Mouse (Mus musculus) kidney, postnatal 0 days (tissue): ENCODE data around the gene Ntrk2. TPM values are rescaled to one million over a fixed set of nuclear protein-coding genes. Genes with fewer than 3 reads are reported as not detected.

Experiments
- ATAC-seq: fragments of 200-750 bp; cut with Nextera tagmentation; replicated peaks from 2 replicates; pipeline ENCODE4 v1.8.0; 2017; ENCODE audit warnings: low read depth, moderate number of reproducible peaks, moderate TSS enrichment, moderate library complexity; ENCODE audit not compliant: low FRiP score
- DNase-seq: peaks from one replicate; pipeline ENCODE4 v3.0.0-alpha.2; 2016; ENCODE audit warnings: low spot score
- H3K27ac ChIP-seq: fragments of 300-500 bp; sonication (generic); 2 replicates; pipeline ENCODE4 v1.5.1; 2014; ENCODE audit warnings: mild to moderate bottlenecking
- H3K27me3 ChIP-seq: fragments of 300-500 bp; sonication (generic); 2 replicates; pipeline ENCODE4 v1.6.1; 2014; ENCODE audit warnings: low read length, mixed read lengths; ENCODE audit not compliant: insufficient read depth
- H3K36me3 ChIP-seq: fragments of 300-500 bp; sonication (generic); 2 replicates; pipeline ENCODE4 v1.6.1; 2014; ENCODE audit warnings: low read length, mixed read lengths; ENCODE audit not compliant: insufficient read depth
- H3K4me1 ChIP-seq: fragments of 300-500 bp; sonication (generic); replicated peaks from 2 replicates; pipeline ENCODE4 v1.6.1; 2014; ENCODE audit warnings: antibody characterized with exemption, low read length, mixed read lengths; ENCODE audit not compliant: insufficient read depth
- H3K4me2 ChIP-seq: fragments of 300-500 bp; sonication (generic); 2 replicates; pipeline ENCODE4 v1.6.1; 2014; ENCODE audit warnings: mild to moderate bottlenecking, low read length, moderate library complexity, mixed read lengths
- H3K4me3 ChIP-seq: fragments of 300-500 bp; sonication (generic); replicated peaks from 2 replicates; pipeline ENCODE4 v1.5.1; 2014; ENCODE audit warnings: low read depth, low read length
- H3K9ac ChIP-seq: fragments of 300-500 bp; sonication (generic); 2 replicates; pipeline ENCODE4 v1.6.1; 2014; ENCODE audit warnings: low read depth, low read length
- H3K9me3 ChIP-seq: fragments of 300-500 bp; sonication (generic); replicated peaks from 2 replicates; pipeline ENCODE4 v1.6.1; 2016; ENCODE audit warnings: low read length, inconsistent platforms, mixed read lengths
- CTCF ChIP-seq: IDR thresholded peaks from 2 replicates; pipeline ENCODE4 v1.5.1; 2016; ENCODE audit warnings: antibody characterized with exemption, low read depth, mild to moderate bottlenecking, moderate library complexity
- WGBS: fragments of 180-500 bp; shearing (Covaris S2); extraction: QIAGEN DNeasy Blood & Tissue Kit; methylation state at CpG from one replicate; pipeline ENCODE4 v1.1.7; 2014; 5-methylcytosine and 5-hydroxymethylcytosine counted together
- polyA plus RNA-seq: library from polyadenylated mRNA; unstranded; fragments of >200 nt; fragmentation: Nextera tagmentation; extraction: Ambion mirVana; gene quantifications from 2 replicates; pipeline ENCODE4 v1.2.1, GENCODE M21; 2015

Ntrk2 gene
- polyA plus RNA-seq, 1 experiment from 2014 or later: 6.0 TPM

DNA sequence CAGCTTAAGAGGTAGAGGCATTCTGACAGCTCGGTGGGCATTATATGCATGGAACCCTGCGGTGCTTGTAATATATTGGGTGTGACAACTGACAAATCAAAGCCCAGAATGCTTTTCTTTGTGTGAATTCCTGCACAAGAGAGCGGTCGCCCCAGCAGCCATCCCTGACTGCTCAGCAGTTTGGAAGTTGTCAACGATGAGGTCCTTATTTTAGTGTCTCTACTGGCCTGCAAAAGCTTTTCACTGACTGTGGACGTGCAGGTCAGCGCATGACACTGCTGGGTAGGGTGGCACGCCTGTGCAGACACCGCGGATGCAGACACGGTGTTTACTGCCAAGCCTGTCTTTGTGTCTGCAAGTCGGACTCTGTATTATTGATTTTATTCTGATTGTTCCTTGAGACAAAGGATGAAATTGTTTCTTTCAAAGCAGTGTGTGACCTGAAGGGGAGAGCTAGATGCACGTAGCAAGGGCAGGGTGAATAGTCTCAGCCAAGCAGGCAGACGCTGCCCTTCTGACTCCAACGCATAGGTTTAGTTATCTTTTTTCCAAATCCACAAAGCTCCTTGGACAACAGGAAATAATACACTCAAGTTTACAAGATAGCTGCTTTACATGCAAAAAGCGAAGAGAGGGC lies 204.6 kb downstream of the Ntrk2 start:
- WGBS: 23% methylated on average over 16 of the region's 16 CpGs
- no peak for DNase-seq
- no peaks in the 10 kb centered on the region for H3K9me3 ChIP-seq
- no peaks in the 10 kb centered on the region for H3K27me3 ChIP-seq
- H3K4me3 ChIP-seq: peak overlapping the region; percentile 13; the same call in 1 of the 2 replicates
- no peak overlapping the region for H3K9ac ChIP-seq
- ATAC-seq: peak; percentile 23; the same call in 1 of the 2 replicates
- peak overlapping the region; percentile 52 for H3K4me2 ChIP-seq
- no peak for TF ChIP-seq CTCF
- H3K36me3 ChIP-seq: no peaks in the 10 kb centered on the region
- no peak overlapping the region for H3K27ac ChIP-seq
- H3K4me1 ChIP-seq: peaks cover 13% of the 10 kb centered on the region

DNA sequence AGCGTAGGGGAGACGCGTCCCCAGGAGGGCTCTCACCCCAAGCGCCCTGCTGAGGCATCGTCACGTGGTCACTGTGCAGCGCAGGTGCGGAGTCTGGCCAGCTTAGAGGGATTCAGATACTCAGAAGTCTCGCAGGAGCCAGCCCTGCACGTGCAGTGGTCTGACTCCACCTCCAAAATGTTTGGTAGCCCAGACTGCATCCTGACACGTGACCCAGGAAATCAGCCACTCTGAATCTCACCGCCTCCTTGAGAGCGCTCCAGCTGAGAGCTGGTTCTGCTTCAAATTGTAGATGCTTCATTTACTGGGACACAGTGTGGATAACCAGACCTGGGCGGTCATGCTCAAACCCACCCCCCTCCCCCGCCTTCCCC lies 205.1 kb downstream of the Ntrk2 start:
- peak overlapping the region; percentile 13; the same call in 1 of the 2 replicates for H3K4me3 ChIP-seq
- H3K4me2 ChIP-seq: peak overlapping the region; percentile 52
- no peaks in the 10 kb centered on the region for H3K9me3 ChIP-seq
- peaks cover 13% of the 10 kb centered on the region for H3K4me1 ChIP-seq
- no peak overlapping the region for H3K9ac ChIP-seq
- no peak for TF ChIP-seq CTCF
- DNase-seq (peak; percentile 79), ATAC-seq (peak; percentile 85)
- no peak overlapping the region for H3K27ac ChIP-seq
- H3K27me3 ChIP-seq: no peaks in the 10 kb centered on the region
- H3K36me3 ChIP-seq: no peaks in the 10 kb centered on the region
- 3% methylated on average over 15 of the region's 15 CpGs for WGBS

DNA sequence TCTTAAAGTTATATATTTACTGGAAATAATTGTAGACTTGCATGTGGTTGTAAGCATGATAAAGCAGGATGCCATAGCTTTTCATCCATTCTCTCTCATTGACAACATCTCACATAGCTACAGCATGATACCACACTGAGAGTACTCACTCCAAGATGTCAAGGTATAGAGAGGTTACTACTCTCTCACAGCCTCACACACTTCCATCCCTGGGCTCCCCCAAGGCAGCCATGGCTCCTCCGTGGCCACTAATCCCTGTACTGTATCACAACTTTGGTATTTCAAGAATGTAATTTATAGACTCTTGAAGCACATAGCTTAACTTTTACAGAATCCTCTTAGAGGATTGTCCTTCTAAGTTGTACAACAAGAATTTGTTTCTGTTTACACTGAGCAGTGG lies 209.0 kb downstream of the Ntrk2 start:
- 22% methylated on average over 1 of the region's 1 CpGs for WGBS
- no peak overlapping the region for H3K27ac ChIP-seq
- no peak for ATAC-seq

DNA sequence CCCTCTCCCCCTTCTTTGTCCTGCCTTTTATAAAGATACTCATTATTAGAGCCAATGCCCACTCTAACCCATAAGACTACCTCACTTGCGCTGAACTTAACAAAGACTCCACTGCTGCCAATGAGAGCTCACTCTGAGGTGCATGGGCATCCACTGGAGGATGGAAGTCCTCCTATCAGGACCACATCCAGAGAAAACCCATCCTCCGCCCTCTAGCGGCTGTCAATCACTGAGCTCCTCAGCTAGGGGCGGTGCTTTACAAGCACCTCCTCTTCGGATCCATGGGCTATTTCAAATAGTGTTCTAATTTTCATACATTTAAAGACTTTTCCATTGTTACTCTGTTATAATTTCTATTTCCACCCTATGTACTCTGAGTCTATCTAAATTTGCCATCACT lies 210.8 kb downstream of the Ntrk2 start:
- Histone ChIP-seq H3K9ac (no peak overlapping the region), H3K27ac (no peak overlapping the region), H3K4me2 (no peak overlapping the region), H3K4me3 (no peak overlapping the region), H3K9me3 (no peaks in the 10 kb centered on the region), H3K36me3 (no peaks in the 10 kb centered on the region), H3K4me1 (no peaks in the 10 kb centered on the region), H3K27me3 (no peaks in the 10 kb centered on the region)
- no peak for DNase-seq
- TF ChIP-seq CTCF: 0 out of 2 replicates have a peak, but pooled peaks have one; percentile 4
- no peak for ATAC-seq
- 68% methylated on average over 5 of the region's 5 CpGs for WGBS

More for the DNA sequence above, 209.0 kb downstream of the Ntrk2 start:
- H3K4me2 ChIP-seq: no peak overlapping the region
- no peaks in the 10 kb centered on the region for H3K36me3 ChIP-seq
- H3K9ac ChIP-seq: no peak overlapping the region
- DNase-seq: peak; percentile 26
- H3K4me1 ChIP-seq: peaks cover 13% of the 10 kb centered on the region
- no peak overlapping the region for H3K4me3 ChIP-seq
- TF ChIP-seq CTCF: no peak
- no peaks in the 10 kb centered on the region for H3K9me3 ChIP-seq
- H3K27me3 ChIP-seq: no peaks in the 10 kb centered on the region

DNA sequence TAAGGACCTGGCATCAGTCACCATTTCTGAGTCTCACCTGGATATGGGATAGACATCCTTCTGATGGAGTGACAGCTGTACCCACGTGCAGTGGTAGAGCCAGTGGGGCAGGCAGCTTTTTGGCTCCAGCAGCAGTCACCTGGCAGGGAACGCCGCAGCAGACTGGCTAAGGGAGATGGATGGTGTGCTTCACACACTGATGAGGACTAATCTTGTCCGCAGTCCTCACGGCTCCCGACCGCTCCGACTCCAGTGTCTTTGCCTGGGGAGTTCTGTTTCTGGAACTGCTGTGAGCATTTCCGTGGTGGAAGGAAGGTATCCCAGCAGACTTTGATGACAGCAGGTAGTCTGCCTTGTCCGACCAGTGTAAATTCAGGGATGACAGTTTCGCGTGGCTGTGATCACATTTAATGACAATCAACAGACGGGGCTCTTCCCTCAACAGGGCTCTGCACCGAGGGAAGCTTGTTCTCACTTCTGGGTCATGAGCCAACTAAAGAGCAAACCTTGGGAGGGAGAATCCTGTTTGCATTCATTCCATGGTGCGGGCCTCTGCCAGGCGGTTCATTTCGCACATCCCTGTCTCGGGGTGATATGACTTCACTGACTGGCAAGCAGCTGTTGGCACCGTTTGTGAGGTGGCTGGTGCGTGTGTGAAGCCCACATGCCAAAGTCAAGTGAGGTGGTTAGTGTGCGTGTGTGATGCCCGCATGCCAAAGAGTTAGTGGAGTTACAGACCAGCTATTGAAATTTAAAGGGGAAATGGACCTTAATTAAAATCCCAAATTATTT lies 216.1 kb downstream of the Ntrk2 start:
- no peaks in the 10 kb centered on the region for H3K9me3 ChIP-seq
- no peak for DNase-seq
- no peak overlapping the region for H3K4me3 ChIP-seq
- no peaks in the 10 kb centered on the region for H3K27me3 ChIP-seq
- no peak for ATAC-seq
- H3K4me2 ChIP-seq: no peak overlapping the region
- H3K27ac ChIP-seq: no peak overlapping the region
- no peak for TF ChIP-seq CTCF
- no peaks in the 10 kb centered on the region for H3K4me1 ChIP-seq
- H3K9ac ChIP-seq: no peak overlapping the region
- WGBS: 87% methylated on average over 22 of the region's 22 CpGs
- H3K36me3 ChIP-seq: no peaks in the 10 kb centered on the region

DNA sequence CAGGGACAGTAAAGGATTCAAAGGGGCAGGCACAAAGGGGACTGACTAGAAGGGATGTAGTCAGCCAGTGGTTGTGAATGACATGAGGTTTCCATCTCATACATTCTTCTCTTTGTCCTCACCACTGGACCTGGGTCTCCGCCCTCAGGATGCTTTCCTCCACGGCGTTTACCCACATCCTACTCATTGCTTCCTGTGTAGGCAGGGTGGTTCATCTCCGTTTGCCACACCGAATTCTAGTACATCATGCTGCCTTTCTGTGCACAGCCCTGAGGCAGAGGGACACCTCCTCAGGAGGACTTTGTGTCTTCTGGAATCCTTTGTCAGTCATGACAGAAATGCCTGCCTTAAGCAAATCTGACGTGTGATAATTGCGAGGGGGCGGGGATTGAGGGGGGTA lies 219.3 kb downstream of the Ntrk2 start:
- DNase-seq (no peak), ATAC-seq (no peak)
- Histone ChIP-seq H3K4me1 (no peaks in the 10 kb centered on the region), H3K4me3 (no peak overlapping the region), H3K27me3 (no peaks in the 10 kb centered on the region), H3K27ac (no peak overlapping the region), H3K9ac (no peak overlapping the region), H3K4me2 (no peak overlapping the region), H3K9me3 (no peaks in the 10 kb centered on the region), H3K36me3 (no peaks in the 10 kb centered on the region)
- WGBS: 78% methylated on average over 8 of the region's 8 CpGs
- no peak for TF ChIP-seq CTCF
